In the genomic region with DNA sequence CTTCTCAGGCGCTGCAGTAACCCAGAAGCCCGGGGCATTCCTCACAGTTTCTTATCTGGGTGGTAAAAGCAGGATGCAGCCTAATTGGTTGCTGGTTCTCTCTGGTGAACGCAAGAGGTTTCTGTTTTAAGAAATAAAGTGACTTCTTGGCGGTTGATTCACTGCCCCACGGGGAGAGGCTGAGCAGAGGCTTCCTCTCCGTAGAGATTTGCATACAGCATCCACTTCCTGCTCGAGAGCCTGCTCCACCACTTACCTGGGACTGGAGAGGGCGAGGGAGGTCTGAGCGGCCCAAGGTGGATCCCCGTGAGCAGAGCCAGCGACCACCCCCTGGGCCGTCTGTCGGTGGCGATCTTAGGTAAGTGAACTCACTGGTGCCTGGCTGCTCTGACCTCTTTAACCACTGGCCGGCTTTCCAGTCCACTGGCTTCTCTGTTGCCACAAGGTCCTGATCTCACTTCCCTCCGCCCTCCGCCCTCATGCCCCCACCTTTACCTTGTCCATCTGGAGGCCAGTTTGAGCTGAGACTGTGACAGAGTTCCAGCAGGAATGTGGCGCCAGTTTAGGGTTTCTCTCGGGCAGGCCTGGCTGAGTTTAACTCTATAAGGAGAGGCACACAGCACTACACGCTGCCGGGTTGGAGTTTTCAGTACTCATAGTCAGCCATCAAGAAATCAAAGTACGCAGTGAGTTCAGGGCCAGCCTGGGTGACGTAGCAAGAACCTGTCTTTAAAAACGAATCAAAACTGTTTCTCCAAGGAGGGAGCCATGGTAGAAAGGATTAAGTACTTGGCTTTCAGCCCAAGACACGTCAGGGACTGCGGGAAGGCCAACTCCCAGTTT, we compare ENCODE assay signal across 8 mouse cellular contexts. TPM values are rescaled to one million over a fixed set of nuclear protein-coding genes. Genes with fewer than 3 reads are reported as not detected.
DNase-seq lines count a peak whose midpoint lies in the region; ATAC-seq lines count a peak whose summit lies in the region.

No protein-coding gene starts in this region.

- no peaks in the 10 kb centered on the region for H3K27me3 ChIP-seq in embryonic facial prominence, embryonic 12.5 days
- no peaks in the 10 kb centered on the region for H3K27me3 ChIP-seq in heart, embryonic 12.5 days (replicated peaks)
- H3K27me3 ChIP-seq in kidney, embryonic 15.5 days = no peaks in the 10 kb centered on the region

- H3K4me3 ChIP-seq in embryonic facial prominence, embryonic 12.5 days = peak overlapping the region; percentile 35
- peak overlapping the region; percentile 58 for H3K4me3 ChIP-seq in heart, embryonic 12.5 days
- H3K4me3 ChIP-seq in kidney, embryonic 15.5 days (replicated peaks) = peak overlapping the region; percentile 45

- no peaks in the 10 kb centered on the region for H3K9me3 ChIP-seq in embryonic facial prominence, embryonic 12.5 days
- peaks cover 6% of the 10 kb centered on the region for H3K9me3 ChIP-seq in heart, embryonic 12.5 days (replicated peaks)
- H3K9me3 ChIP-seq in kidney, embryonic 15.5 days (replicated peaks) = 0 out of 2 replicates have a peak, but pooled peaks cover 3% of the 10 kb centered on the region

- peak; percentile 94 for DNase-seq in A20 (ENCODE audit: low read depth, low spot score)
- peak; percentile 78 for DNase-seq in adrenal gland, postnatal 10 days
- DNase-seq in lung, postnatal 4 days = peak; percentile 76 to 80
- DNase-seq in retina, embryonic 14.5 days (ENCODE audit: low spot score) = peak; percentile 60
- DNase-seq in yolk sac, embryonic 10.5 days (ENCODE audit: low spot score) = peak; percentile 88

- 5% methylated on average over 26 of the region's 26 CpGs for whole genome bisulfite sequencing in embryonic facial prominence, embryonic 12.5 days
- 2% methylated on average over 26 of the region's 26 CpGs for WGBS in heart, embryonic 12.5 days
- 2% methylated on average over 26 of the region's 26 CpGs for WGBS in kidney, embryonic 15.5 days

- peak overlapping the region; percentile 52 for H3K4me2 ChIP-seq in embryonic facial prominence, embryonic 12.5 days (replicated peaks)
- H3K4me2 ChIP-seq in heart, embryonic 12.5 days = peak overlapping the region; percentile 76
- peak overlapping the region; percentile 64 for H3K4me2 ChIP-seq in kidney, embryonic 15.5 days

- H3K36me3 ChIP-seq in embryonic facial prominence, embryonic 12.5 days = no peaks in the 10 kb centered on the region
- peaks cover 10% of the 10 kb centered on the region; the same call in 1 of the 2 replicates for H3K36me3 ChIP-seq in heart, embryonic 12.5 days
- H3K36me3 ChIP-seq in kidney, embryonic 15.5 days = peaks cover 11% of the 10 kb centered on the region; the same call in 1 of the 2 replicates

- H3K27ac ChIP-seq in embryonic facial prominence, embryonic 12.5 days = peak overlapping the region; percentile 92
- peak overlapping the region; percentile 94 for H3K27ac ChIP-seq in heart, embryonic 12.5 days (ENCODE audit: poor library complexity, severe bottlenecking)
- H3K27ac ChIP-seq in kidney, embryonic 15.5 days = peak overlapping the region; percentile 97

- peak; percentile 57 for ATAC-seq in embryonic facial prominence, embryonic 12.5 days (ENCODE audit: insufficient number of reproducible peaks, insufficient read depth, low FRiP score, low TSS enrichment)
- ATAC-seq in heart, embryonic 12.5 days (ENCODE audit: insufficient number of reproducible peaks, low FRiP score) = peak; percentile 62
- ATAC-seq in kidney, embryonic 15.5 days (replicated peaks; ENCODE audit: low FRiP score) = peak; percentile 92

- H3K4me1 ChIP-seq in embryonic facial prominence, embryonic 12.5 days = peaks cover 36% of the 10 kb centered on the region
- H3K4me1 ChIP-seq in heart, embryonic 12.5 days (replicated peaks) = peaks cover 37% of the 10 kb centered on the region
- H3K4me1 ChIP-seq in kidney, embryonic 15.5 days = peaks cover 55% of the 10 kb centered on the region

- H3K9ac ChIP-seq in embryonic facial prominence, embryonic 12.5 days = peak overlapping the region; percentile 43
- H3K9ac ChIP-seq in heart, embryonic 12.5 days = peak overlapping the region; percentile 78
- H3K9ac ChIP-seq in kidney, embryonic 15.5 days = peak overlapping the region; percentile 39

RNA-seq across cellular contexts. Expression of a gene that starts 0.5 kb away (rescaled TPM):
- total RNA-seq in adrenal gland, postnatal 10 days (2021) = 10 to 100 TPM in 1 of 2 experiments, 1 to 10 TPM in 1; 9.9 to 20.0 TPM
- 11.4 and 12.4 TPM in 2 replicates for polyA plus RNA-seq in embryonic facial prominence, embryonic 12.5 days (2016; fragmentation: Nextera tagmentation; extraction: Ambion mirVana)
- 10.9 and 11.7 TPM in 2 replicates for polyA plus RNA-seq in heart, embryonic 12.5 days (2016; fragmentation: Nextera tagmentation; extraction: Ambion mirVana)
- polyA plus RNA-seq in kidney, embryonic 15.5 days (2015; fragmentation: Nextera tagmentation; extraction: Ambion mirVana) = 15.9 and 18.5 TPM in 2 replicates

Comparison
In these comparisons a context has a peak if more than half of its experiments do, and no peak if none do; other contexts are left out.
1. Peak in every context shown above with its lines: DNase-seq, ATAC-seq, H3K4me3 ChIP-seq and H3K27ac ChIP-seq.